Mouse (Mus musculus): ENCODE measurements around the gene H3f3a.

- TF ChIP-seq CTCF (IDR thresholded peaks at IDR 0.05; ENCODE audit: extremely low read depth, insufficient read depth, low read length) (no peak), POLR2A (IDR thresholded peaks at IDR 0.05; ENCODE audit: extremely low read depth, insufficient read depth, low read length) (no peak)
Measured at GRCm38 (mm10) chr1:180777289-180777659, 36.5 kb downstream of the H3f3a start.
